Mouse (Mus musculus) heart, postnatal 4 days (tissue): ENCODE measurements around the gene Tesc. TPM values are rescaled to one million over a fixed set of nuclear protein-coding genes. Genes with fewer than 3 reads are reported as not detected.

Experiments used
- DNase-seq: peaks from one replicate; pipeline ENCODE4 v3.0.0; 2021
- total RNA-seq, 2 experiments: library from RNA; stranded (reverse); gene quantifications; 2 replicates each; pipeline ENCODE4 v1.2.3; 2021

Tesc gene
- total RNA-seq, 2 experiments from 2014 or later, result 57.1 to 58.8 TPM

DNA sequence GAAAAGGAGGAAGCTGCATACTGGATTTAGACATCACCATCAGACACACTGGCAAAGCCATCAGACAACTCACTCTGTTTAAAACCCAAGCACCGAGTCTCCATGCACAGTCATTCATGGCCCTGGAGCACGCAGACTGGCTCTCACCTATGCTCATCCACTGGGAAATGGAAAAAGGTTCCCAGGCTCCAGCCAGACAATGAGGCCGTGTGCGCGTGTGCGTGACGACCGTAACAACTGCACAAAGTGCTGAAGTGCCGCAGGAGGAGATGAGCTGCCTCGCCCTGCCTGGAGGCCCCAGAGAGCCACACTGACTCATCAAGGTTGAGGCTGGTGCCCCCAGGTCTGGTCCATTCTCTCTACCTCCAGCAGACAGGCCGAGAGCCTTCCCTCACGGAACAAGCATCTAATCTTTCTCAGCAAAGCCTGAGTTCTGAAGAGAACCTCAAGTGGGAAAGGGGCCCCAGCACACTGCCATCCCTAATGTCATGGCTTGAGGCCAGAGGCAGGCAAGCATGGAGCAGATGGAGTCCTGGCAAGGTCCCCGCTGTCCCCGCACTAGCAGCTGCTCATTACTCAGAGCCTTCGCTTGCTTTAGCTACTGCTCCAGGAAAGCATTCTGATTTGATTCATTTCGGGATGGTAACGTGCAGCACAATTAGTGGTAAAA lies 80.7 kb downstream of the Tesc start:
- DNase-seq, result peak; percentile 58

DNA sequence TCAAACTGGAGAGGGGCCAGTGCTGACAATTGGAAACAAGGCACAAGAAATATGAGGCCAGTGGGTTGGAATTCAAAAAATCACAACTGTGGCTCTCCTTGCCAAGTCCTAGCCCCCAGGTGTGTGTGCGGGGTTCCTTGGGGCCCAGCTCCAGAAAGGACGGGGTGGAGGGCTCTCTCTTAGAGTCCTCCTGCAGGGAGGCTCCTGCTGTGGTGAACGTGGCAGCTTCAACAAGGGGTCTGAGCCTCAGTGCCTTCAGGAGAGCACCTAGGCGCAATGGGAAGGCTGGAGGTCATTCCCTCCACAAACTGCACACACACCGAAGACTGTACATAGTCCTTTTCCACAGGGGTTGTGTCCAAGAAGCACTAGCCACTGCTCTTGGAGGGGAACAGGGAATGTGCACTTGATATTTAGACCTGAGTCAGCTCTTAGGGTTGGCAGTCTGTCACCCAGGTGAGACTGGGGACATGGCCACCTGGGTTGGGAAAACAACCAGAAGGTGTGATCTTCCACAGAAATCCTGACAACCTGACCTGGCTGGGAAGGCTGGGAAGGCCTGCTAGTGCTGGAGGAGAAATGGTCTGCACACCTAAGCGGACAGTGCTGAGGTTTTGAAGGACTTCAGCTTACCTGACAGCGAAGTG lies 81.4 kb downstream of the Tesc start:
- DNase-seq, result no peak

Other genes starting within 250 kb of the Tesc start
- under 1 TPM; 0.19 to 0.65 TPM for gene Nos1, start 246.7 kb upstream of the Tesc start, total RNA-seq
- 10 to 100 TPM; 59.3 to 62.4 TPM for gene Fbxo21, start 51.0 kb upstream of the Tesc start, total RNA-seq
- gene Fbxw8, start 127.7 kb downstream of the Tesc start, total RNA-seq, result 10 to 100 TPM; 54.9 to 61.1 TPM
- gene Hrk, start 136.9 kb downstream of the Tesc start, total RNA-seq, result under 1 TPM; 0.09 to 0.31 TPM
- 1 to 10 TPM; 2.5 to 2.9 TPM for gene Rnft2, start 217.4 kb downstream of the Tesc start, total RNA-seq
- 1 to 10 TPM; 5.8 to 6.3 TPM for gene 2410131K14Rik, start 217.5 kb downstream of the Tesc start, total RNA-seq